Mouse (Mus musculus) testis, postnatal 14 days (tissue): ENCODE measurements around the gene Fam198b.
A peak's percentile ranks its signal among the peaks of the same experiment; 100 is the strongest.

ENCODE experiments used
- DNase-seq: peaks from one replicate; pipeline ENCODE4 v3.0.0; 2021; ENCODE audit warnings: low spot score

Gene Fam198b

DNA sequence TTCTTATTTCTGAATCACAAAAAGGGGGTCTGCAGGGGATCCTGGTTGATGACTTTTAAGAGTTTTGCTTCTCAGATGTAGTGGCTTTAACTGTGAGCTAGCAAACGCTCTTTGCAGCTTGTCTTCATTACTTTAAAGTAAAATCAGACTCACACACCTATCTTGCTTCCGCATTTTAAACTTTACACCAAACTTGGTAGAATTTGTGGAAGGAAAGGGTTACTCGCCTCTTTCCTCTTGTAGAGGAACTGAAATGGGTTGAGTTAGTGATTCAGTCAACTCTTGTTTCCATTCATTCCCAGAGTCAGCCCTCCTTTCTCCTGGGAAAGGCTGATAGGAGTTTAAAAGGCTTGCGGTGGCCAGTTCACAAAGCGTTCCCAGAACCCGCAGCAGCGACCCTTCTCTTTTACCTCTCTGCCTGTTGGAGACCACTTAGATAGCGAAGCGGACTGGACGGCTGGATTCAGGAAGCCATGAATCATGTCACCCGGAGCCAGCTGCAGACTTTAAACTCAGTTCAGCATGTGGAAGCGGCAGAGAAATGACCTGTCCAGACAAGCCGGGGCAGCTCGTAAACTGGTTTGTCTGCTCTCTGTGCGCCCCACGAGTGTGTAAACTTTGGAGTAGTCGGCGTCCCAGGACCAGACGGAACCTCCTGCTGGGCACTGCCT, 1.5 kb downstream of the Fam198b start:
- peak; percentile 39 for DNase-seq

DNA sequence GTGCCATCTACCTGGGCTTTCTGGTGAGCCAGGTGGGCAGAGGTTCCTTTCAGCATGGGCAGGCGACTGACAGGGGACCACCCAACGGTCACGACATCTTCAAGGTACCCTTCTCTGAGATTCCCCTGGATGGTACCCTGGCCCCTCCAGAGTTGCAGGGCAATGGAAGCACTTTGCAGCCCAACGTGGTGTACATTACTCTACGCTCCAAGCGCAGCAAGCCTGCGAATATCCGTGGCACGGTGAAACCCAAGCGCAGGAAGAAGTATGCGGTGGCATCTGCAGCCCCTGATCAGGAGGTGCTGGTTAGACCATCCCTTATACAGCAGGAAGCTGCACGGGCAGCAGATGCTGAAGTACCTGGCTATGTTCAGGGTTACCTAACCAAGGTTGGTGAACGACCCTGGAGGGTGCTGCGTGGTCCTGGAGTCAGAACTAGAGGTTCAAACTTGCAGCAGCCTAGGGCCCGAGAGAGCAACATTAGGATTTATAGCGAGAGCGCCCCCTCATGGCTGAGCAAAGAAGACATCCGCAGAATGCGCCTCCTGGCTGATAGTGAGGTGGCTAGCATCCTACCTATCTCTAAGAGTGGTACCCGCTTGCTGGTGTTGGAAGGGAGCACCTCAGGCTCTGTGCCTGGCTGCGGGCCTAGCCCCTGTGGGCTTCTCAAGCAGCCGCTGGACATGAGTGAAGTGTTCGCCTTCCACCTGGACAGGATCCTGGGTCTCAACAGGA, 2.2 kb downstream of the Fam198b start:
- DNase-seq, result peak; percentile 14

DNA sequence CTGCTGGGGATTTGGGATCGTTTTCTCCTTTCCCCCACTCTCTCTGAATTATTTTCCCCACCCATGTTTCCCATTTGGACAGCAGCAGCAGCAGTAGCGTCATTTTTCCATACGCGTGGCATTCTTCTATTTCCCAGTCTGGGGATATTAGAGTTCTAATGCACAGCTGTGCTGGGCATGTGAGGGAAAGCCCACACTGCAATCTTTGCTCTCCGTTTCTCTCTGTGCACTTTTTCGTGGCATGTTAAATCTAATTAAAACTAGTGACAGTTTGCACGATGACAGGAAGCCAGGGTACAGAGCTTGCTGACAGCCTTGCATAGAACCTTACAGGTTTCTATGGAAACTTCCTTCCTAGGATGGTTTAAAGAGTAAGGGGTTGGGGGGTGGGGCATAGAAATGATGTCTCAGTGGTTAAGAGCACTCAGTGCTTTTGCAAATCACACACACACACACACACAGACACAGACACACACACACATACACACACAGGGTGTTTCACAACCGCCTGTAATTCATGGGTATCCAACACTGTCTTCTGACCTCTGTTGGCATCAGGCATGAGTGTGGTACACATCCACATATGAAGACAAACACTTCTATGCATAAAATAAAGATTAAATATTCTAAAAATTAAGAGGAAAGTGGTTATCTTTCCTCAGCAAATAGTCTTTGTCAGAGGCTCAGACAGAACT, 3.0 kb downstream of the Fam198b start:
- no peak for DNase-seq

DNA sequence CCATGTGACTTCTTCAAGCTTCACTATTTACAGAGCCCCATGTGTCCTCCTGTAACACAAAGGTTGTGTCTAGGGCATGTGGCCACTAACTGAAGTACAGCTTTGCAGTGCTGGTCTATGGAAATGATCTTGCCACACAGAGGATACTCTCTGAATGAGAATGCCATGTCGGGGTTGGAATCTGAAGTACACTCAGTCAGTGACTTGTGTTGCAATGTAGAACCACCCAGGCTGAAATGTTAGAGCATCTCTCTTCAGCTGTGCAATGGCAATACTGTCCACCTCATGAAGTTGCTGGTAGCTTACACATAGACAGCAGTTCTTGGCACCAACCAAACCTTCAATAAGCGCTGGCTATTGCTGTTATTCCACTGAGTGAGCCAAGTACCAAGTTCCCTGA, 3.6 kb downstream of the Fam198b start:
- DNase-seq, result no peak

DNA sequence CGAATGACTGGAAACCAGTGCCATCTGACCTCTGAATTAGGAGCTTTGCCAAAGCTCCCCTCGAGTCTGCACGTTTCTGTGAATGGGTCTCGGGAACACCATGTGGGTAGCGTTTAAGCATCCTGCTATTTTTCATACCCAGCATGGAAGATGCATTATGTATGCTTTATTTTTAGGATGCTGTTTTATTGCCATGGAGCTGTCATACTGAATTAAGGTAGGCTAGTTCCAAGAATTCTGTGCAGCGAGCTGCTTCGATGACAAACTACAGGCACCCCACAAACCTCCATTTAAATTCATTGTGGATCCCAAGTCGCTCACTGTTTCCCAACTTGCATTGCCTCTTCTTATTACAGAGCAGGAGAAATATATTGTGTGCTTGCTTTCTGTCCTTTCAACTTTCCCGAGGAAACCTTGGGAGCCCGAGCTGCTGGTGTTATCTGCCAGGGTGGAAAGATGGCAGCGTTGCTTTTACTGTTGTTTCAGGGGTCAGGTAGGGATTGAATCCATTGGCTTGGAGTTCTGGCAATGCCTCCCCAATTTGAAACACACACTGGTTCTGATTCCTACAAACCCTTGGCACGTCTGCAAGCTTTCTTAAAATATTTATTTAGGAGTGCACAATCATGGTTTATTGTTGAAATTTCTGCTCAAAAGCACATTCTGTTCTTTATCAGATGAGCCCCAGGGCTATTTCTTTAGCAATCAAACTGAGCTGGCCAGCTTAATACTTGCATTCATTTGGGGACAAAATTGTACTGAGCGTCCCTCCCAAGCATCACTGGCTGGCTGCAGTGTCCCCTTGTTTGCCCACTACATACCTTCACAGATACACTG, 13.4 kb downstream of the Fam198b start:
- DNase-seq, result peak; percentile 54

DNA sequence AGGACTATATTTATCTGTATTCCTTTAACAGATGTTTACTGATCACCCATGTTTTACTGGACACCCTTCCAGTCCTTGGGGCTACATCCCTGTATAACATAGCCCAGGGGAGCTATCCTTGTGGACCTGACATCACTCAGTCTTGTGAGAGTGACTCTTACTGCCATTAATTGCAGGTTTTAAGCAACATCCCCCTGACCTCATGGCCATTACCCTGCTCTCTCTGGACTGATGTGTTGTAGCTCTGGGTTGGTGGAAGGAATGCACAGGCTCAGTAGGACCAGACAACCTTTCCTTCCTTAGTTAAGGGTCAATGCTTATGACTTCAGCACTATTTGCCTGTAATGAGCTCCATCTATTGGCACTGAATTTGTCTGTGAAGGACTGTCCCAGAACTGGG, 14.2 kb downstream of the Fam198b start:
- DNase-seq, result no peak

DNA sequence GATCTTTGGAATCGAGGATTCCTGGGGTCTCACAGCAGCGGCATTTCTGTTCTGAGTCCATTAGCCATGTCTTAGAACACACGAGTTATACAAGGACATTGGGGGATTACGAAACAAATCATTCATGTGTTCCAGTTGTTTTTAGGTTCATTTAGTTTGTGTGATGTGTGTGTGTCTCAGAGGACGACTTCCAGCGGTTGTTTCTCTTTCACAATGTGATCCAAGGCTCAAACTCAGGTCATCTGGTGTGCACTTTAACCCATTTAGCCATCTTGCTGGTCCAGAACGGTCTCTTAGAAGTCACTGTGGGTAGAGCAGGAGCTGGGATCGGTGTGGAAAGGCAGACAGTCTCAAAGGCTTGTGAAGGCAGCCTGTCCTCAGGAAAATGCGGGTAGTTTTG, 15.6 kb downstream of the Fam198b start:
- no peak for DNase-seq

DNA sequence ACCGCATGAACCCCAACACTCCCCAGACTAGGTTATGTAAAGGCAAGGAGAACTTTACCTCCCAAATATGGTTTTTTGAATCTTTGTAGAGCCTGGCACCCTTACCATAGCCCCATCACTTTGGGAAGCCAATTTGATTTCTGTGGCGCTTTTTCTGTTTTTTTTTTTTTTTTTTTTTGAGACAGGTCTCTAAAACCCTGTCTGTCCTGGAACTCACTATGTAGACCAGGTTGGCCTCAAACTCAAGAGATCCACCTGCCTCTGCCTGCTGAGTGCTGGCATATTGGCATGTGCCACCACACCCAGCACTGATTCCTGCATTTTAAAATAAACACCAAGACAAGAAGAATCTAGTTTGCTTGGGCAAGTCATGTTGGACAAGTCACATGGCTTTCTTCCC, 16.2 kb downstream of the Fam198b start:
- DNase-seq, result no peak

DNA sequence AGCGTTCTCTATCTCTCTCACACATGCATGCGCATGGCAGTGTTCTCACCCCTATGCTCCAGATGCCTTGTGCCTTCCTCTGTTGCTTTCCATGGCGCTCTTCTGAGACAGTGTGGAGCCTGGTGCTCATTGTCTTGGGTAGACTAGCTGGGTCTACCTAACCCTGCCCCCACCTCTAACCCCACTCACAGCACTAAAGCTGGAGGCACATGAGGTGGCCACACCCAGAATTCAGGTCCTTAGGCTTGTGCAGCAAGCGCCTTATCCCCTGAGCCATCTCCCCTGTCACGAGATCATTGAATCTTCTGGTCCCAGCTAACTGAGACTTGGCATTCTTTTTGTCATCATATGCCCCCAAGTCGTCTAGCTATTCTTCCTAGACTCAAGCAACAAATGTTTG, 17.0 kb downstream of the Fam198b start:
- no peak for DNase-seq

DNA sequence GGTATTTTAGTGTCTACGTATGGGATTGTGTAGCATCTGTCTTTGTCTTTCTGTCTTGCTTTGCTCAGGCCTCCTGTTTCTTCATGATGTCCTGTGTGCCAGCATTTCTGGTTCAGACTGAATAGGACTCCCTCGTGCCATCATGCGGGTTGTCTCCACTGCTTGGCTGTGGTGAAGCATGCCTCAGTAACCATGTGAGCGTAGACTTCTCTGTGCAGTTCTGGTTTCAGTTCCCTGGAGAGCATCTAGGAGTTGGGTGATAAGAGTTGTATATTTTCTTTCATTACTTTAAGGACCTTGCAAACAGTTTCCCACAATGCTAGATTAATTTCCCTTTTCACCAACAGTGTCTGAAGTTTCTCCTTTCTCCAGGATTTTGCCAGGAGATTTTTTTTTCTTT, 17.4 kb downstream of the Fam198b start:
- no peak for DNase-seq

DNA sequence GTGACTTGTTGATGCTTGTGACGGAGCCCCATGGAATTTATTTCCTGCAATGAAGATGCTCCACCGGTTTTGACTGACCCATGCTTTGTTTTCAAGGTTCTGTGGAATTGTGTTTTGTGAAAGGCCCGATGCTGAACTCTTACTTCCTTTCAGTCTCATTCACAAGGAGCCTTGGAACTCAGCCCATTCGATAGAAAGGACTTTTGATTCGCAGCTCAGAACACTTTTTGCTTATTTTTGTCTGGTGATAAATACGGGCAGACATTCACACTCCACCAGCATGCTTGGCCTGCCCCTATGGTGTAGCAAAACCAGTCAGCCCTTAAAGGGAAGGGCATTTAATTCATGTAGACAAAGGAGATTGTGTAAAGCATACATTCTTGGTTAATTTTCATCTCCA, 19.5 kb downstream of the Fam198b start:
- no peak for DNase-seq

DNA sequence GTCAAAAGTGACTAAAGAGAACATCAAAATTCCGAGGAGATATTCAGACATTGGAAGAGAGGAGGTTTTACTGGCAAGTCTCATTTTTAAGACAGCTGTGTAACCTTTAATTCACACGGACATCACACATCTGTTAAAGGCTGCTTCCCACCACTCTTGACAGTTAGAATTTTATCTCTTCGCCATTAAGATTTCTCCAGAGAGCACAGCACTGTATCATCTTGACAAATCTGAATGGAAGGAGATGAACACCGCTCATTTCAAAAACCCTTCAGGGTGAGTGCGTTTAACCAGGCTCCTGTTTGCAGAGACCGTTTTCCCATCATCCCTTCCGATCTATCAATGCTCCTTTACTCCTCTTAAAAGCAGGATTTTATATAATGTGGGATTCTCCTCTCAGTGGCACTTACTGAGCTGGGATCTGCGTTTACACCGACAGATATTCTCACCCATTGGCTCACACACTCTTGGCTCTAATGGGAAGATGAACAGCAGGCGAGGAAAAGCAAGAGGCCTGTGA, 20.0 kb downstream of the Fam198b start:
- no peak for DNase-seq

DNA sequence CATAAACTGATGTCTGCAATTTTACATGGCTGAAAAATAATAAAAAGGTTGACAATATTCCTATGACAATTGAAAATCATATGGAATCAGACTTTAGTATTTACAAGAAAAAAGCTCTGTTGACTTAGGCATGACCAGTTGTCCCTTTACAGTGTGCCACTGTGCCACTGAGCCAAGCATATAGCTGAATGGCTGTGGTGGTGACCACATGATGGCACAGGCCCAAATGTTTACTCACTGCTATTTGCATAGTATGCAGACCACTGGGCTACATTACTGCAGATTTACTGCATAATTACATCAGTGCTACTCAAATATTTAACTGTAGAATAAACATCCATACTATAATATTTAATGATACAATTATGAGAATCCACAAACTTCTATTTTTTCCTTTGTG, 21.1 kb downstream of the Fam198b start:
- DNase-seq, result no peak

DNA sequence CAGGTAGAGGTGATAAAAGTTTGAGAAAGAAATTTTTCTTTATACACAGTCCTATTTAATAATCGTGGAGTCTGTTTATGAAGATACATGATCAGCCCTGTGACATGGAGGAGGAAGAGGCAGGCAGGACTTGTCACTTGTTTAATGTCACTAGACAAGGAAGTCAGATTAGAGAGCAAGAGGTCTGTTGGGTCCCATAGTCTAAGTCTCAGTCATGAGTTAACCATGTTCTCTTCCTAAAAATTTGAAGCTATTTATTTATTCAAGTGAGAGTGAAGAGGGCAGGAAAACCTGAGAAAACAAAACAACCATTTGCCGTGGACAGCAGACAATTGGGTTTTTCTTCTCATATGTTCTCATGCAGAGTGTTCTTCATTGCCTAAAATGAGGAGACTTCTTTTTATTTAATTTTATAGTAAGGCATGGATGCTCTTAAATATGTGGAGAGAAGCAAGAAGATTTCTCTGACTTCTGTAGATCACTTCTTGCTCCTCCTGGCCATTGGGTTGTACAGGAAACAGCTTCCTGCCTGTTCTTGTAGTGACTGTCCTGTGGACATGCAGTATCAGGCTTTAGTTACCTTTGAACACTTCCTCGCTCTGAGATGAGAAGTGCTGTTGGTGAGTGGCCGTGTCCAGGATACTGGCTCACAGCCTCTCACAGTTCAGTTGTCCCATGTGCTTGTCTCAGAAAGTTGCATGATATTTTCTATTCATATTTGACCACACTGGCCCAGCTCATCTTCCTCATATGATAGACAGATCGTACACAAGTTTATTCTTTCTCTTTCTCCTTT, 22.1 kb downstream of the Fam198b start:
- DNase-seq, result no peak

DNA sequence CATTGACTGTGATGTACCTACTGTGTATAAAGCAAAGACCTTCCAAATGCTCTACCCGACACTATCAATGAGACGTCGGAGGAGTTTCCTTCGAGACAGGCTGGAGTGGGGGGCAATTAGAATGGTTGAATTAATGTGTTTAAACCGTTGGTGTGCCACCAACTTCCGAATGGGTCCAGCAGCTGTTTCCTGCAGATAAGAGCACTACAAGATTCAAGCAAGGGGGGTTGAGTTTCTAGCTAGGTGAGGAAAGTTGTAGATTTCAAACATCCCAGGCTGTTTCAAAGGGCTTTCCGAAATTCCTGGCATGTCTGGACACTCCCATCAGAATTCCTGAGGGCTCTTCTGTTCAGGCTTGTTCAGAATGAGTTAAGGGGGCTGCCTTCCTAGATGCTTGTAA, 22.9 kb downstream of the Fam198b start:
- DNase-seq, result no peak

DNA sequence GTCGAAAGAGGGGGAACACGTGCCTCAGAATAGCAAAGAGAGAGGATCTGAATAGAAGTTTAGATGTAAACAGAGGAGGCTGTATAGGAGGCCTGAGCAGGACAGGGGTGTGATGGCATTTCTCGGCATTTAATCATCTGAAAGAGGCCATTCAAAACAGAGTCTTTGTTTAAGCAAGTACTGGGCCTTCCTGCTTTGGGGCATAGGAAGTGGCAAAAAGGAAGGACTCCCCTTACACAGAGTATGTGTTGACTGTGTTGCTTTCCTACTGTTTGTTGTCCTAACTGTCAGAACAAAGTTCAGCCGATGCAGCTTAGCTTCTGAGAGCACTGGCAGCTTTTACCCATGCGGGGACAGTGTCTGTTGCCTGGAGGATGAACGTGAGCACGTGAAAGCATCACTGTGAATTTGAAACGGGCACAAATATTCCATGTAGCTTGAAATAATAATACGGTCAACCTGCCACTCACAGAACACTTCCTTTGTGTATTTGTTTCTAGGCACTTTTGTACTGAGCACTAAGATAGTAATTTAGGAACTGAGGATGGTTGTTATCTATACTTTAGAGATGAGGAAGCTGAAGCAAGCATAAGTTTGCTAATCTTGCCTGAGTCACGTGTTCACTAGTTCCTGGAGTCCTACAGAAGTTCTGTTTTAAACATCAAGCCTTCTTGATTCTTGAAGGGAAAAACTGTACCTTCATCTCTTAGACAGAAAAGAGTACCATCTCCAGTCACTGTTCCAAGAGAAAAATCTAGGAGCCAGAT, 26.2 kb downstream of the Fam198b start:
- DNase-seq, result no peak

DNA sequence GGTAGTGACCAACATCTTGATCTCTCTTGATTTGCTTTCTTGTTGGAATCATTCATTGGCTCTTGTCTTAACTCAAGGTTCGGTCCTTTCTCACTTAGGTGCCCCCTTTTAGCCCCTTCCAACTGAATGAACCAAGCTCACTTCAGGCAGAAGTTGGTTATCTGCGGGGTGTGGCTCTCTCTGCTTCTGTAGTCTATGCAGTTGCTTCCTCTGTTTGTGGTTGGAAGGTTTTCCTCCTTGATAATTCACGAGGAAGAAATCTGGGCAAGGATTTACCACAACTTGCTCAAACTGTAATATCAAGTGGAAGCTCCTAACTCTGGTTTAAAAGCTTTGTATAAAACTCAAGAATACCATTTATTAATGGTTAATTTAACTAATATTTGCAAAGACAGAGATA, 26.8 kb downstream of the Fam198b start:
- no peak for DNase-seq

DNA sequence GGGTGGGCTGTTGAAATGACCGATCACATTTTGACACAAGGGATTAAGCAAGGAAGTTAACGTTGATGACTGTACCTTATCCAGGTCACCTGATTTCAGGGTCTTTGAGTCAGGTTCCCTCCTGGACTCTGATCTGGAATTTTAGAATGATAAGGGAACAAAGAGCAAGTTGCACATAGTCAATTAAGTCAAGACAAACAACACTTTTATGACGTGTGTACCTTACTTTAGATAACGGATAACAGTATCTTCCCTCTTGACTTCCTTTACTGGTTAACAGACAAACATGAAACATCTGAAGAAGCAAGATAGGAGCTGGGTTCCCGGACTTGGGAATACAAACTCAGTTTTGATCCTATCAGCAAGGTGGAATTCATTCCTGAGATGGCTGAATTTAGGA, 29.7 kb downstream of the Fam198b start:
- no peak for DNase-seq

DNA sequence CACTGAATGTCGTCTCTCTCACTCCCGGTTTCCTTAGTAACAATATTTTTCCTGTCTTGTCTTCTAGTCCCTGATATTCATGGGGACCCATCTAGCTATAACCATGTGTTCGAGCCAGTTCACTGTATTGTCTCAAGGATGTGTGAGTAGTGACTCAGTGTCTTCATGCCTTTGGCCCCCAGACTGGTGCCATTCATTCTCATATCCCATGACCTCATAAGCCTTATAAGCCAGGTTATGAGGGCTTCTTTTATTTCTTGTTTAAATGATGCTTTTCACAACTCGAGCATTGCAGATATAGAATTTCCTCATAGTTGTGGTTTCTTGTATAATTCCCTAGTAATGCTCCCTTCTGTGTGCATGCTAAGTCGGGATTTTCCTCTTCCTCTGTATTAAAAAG, 31.9 kb downstream of the Fam198b start:
- no peak for DNase-seq

DNA sequence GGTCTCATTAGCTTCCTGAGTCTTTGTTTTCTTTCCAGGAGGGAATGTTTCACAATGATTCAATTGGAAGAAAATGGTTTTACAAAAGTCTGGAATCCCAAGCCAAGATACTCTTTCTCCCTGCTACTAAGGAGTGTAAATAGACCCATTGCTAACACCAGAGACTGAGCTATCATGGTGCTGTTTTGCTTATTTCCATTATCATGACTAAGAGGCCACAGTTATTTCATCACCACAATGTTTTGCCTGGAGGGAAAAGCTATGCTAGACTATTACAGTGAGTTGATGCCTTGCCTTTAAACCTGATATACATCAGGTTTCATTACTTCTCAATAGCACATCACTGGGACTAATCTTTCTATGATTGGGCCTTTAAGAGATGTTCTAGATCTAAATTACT, 34.4 kb downstream of the Fam198b start:
- no peak for DNase-seq
